Mouse (Mus musculus): ENCODE measurements around the gene Fbp2. TPM values are rescaled to one million over a fixed set of nuclear protein-coding genes. Genes with fewer than 3 reads are reported as not detected.

The Fbp2 gene
- polyA plus RNA-seq, 1 experiment, result 0.20 TPM

- TF ChIP-seq MYOG (IDR thresholded peaks at IDR 0.05; ENCODE audit: control insufficient read depth in 1 of 3, insufficient read depth in 1 of 3, insufficient read length in 2 of 3, low read depth in 2 of 3), result no peak
- TF ChIP-seq REST (IDR thresholded peaks at IDR 0.05; ENCODE audit: insufficient read depth, insufficient read length), result no peak
- TF ChIP-seq USF1 (IDR thresholded peaks at IDR 0.05; ENCODE audit: low read depth), result no peak
- TF ChIP-seq POLR2AphosphoS2 (IDR thresholded peaks at IDR 0.05; ENCODE audit: insufficient read length, low read depth), result no peak
- no peak for TF ChIP-seq TCF12 (IDR thresholded peaks at IDR 0.05; ENCODE audit: insufficient read depth, poor library complexity, severe bottlenecking)
- TF ChIP-seq MAX (IDR thresholded peaks at IDR 0.05; ENCODE audit: low read depth), result no peak
- TF ChIP-seq TCF3 (IDR thresholded peaks at IDR 0.05; ENCODE audit: insufficient read length, low read depth), result no peak
- no peak for TF ChIP-seq SRF (IDR thresholded peaks at IDR 0.05; ENCODE audit: control insufficient read depth, insufficient read length, low read depth)
- TF ChIP-seq POLR2A (IDR thresholded peaks at IDR 0.05; ENCODE audit: insufficient read length, low read depth), result no peak
- no peak for TF ChIP-seq E2F4 (IDR thresholded peaks at IDR 0.05; ENCODE audit: insufficient read depth)
- TF ChIP-seq MYOD1 (IDR thresholded peaks at IDR 0.05; ENCODE audit: control insufficient read depth in 1 of 3, insufficient read length in 2 of 3, low read depth in 2 of 3), result no peak
- no peak for TF ChIP-seq CEBPB (IDR thresholded peaks at IDR 0.05; ENCODE audit: insufficient read depth, poor library complexity, severe bottlenecking)
- H3K4me3 ChIP-seq, result no peak overlapping the region
- H3K27me3 ChIP-seq (ENCODE audit: control insufficient read depth, insufficient read depth, insufficient read length), result peaks cover 22% of the 10 kb centered on the region
- H3ac ChIP-seq (ENCODE audit: control insufficient read depth, insufficient read length), result no peak overlapping the region
- H3K36me3 ChIP-seq (ENCODE audit: control insufficient read depth, insufficient read depth), result no peaks in the 10 kb centered on the region
- H3K4me2 ChIP-seq (ENCODE audit: low read depth), result no peak overlapping the region
- H3K79me2 ChIP-seq (ENCODE audit: control insufficient read depth, insufficient read depth), result no peaks in the 10 kb centered on the region
Observed at GRCm38 (mm10) chr13:62879411-62879810, 21.2 kb upstream of the Fbp2 start.

GRCm38 (mm10) chr13:62877247-62877646 lies 19.0 kb upstream of the Fbp2 start:
- H3K79me2 ChIP-seq (ENCODE audit: control insufficient read depth, insufficient read depth), result no peaks in the 10 kb centered on the region
- H3ac ChIP-seq (ENCODE audit: control insufficient read depth, insufficient read length), result no peak overlapping the region
- no peak overlapping the region for H3K4me2 ChIP-seq (ENCODE audit: low read depth)
- peaks cover 28% of the 10 kb centered on the region for H3K27me3 ChIP-seq (ENCODE audit: control insufficient read depth, insufficient read depth, insufficient read length)
- no peak for TF ChIP-seq REST (IDR thresholded peaks at IDR 0.05; ENCODE audit: insufficient read depth, insufficient read length)
- TF ChIP-seq TCF12 (IDR thresholded peaks at IDR 0.05; ENCODE audit: insufficient read depth, poor library complexity, severe bottlenecking), result no peak
- TF ChIP-seq SRF (IDR thresholded peaks at IDR 0.05; ENCODE audit: control insufficient read depth, insufficient read length, low read depth), result no peak
- no peak for TF ChIP-seq POLR2AphosphoS2 (IDR thresholded peaks at IDR 0.05; ENCODE audit: insufficient read length, low read depth)
- no peak for TF ChIP-seq POLR2A (IDR thresholded peaks at IDR 0.05; ENCODE audit: insufficient read length, low read depth)
- no peak for TF ChIP-seq MYOG (IDR thresholded peaks at IDR 0.05; ENCODE audit: control insufficient read depth in 1 of 3, insufficient read depth in 1 of 3, insufficient read length in 2 of 3, low read depth in 2 of 3)
- TF ChIP-seq TCF3 (IDR thresholded peaks at IDR 0.05; ENCODE audit: insufficient read length, low read depth), result no peak
- no peak for TF ChIP-seq E2F4 (IDR thresholded peaks at IDR 0.05; ENCODE audit: insufficient read depth)
- TF ChIP-seq MYOD1 (IDR thresholded peaks at IDR 0.05; ENCODE audit: control insufficient read depth in 1 of 3, insufficient read length in 2 of 3, low read depth in 2 of 3), result no peak
- TF ChIP-seq CEBPB (IDR thresholded peaks at IDR 0.05; ENCODE audit: insufficient read depth, poor library complexity, severe bottlenecking), result no peak
- H3K4me3 ChIP-seq, result no peak overlapping the region
- no peaks in the 10 kb centered on the region for H3K36me3 ChIP-seq (ENCODE audit: control insufficient read depth, insufficient read depth)

GRCm38 (mm10) chr13:62876111-62876510 lies 17.9 kb upstream of the Fbp2 start:
- TF ChIP-seq TCF12 (IDR thresholded peaks at IDR 0.05; ENCODE audit: insufficient read depth, poor library complexity, severe bottlenecking), result no peak
- no peak for TF ChIP-seq TCF3 (IDR thresholded peaks at IDR 0.05; ENCODE audit: insufficient read length, low read depth)
- TF ChIP-seq USF1 (IDR thresholded peaks at IDR 0.05; ENCODE audit: low read depth), result no peak
- no peak for TF ChIP-seq CEBPB (IDR thresholded peaks at IDR 0.05; ENCODE audit: insufficient read depth, poor library complexity, severe bottlenecking)
- no peak for TF ChIP-seq POLR2A (IDR thresholded peaks at IDR 0.05; ENCODE audit: insufficient read length, low read depth)
- TF ChIP-seq MAX (IDR thresholded peaks at IDR 0.05; ENCODE audit: low read depth), result no peak
- Histone ChIP-seq H3ac (ENCODE audit: control insufficient read depth, insufficient read length) (no peak overlapping the region), H3K36me3 (ENCODE audit: control insufficient read depth, insufficient read depth) (no peaks in the 10 kb centered on the region), H3K4me3 (no peak overlapping the region), H3K27me3 (ENCODE audit: control insufficient read depth, insufficient read depth, insufficient read length) (peaks cover 28% of the 10 kb centered on the region), H3K4me2 (ENCODE audit: low read depth) (no peak overlapping the region), H3K79me2 (ENCODE audit: control insufficient read depth, insufficient read depth) (no peaks in the 10 kb centered on the region)

GRCm38 (mm10) chr13:62872252-62872651 lies 14.0 kb upstream of the Fbp2 start:
- Histone ChIP-seq H3K27me3 (ENCODE audit: control insufficient read depth, insufficient read depth, insufficient read length) (peaks cover 28% of the 10 kb centered on the region), H3K4me3 (no peak overlapping the region), H3ac (ENCODE audit: control insufficient read depth, insufficient read length) (no peak overlapping the region), H3K36me3 (ENCODE audit: control insufficient read depth, insufficient read depth) (no peaks in the 10 kb centered on the region), H3K79me2 (ENCODE audit: control insufficient read depth, insufficient read depth) (no peaks in the 10 kb centered on the region), H3K4me2 (ENCODE audit: low read depth) (no peak overlapping the region)
- TF ChIP-seq USF1 (IDR thresholded peaks at IDR 0.05; ENCODE audit: low read depth) (no peak), SRF (IDR thresholded peaks at IDR 0.05; ENCODE audit: control insufficient read depth, insufficient read length, low read depth) (no peak), TCF12 (IDR thresholded peaks at IDR 0.05; ENCODE audit: insufficient read depth, poor library complexity, severe bottlenecking) (no peak), REST (IDR thresholded peaks at IDR 0.05; ENCODE audit: insufficient read depth, insufficient read length) (no peak), MAX (IDR thresholded peaks at IDR 0.05; ENCODE audit: low read depth) (no peak), MYOG (IDR thresholded peaks at IDR 0.05; ENCODE audit: control insufficient read depth in 1 of 3, insufficient read depth in 1 of 3, insufficient read length in 2 of 3, low read depth in 2 of 3) (no peak), E2F4 (IDR thresholded peaks at IDR 0.05; ENCODE audit: insufficient read depth) (no peak), POLR2A (IDR thresholded peaks at IDR 0.05; ENCODE audit: insufficient read length, low read depth) (no peak), MYOD1 (IDR thresholded peaks at IDR 0.05; ENCODE audit: control insufficient read depth in 1 of 3, insufficient read length in 2 of 3, low read depth in 2 of 3) (no peak), TCF3 (IDR thresholded peaks at IDR 0.05; ENCODE audit: insufficient read length, low read depth) (no peak), CEBPB (IDR thresholded peaks at IDR 0.05; ENCODE audit: insufficient read depth, poor library complexity, severe bottlenecking) (no peak), POLR2AphosphoS2 (IDR thresholded peaks at IDR 0.05; ENCODE audit: insufficient read length, low read depth) (no peak)

- peaks cover 18% of the 10 kb centered on the region for H3K27me3 ChIP-seq (ENCODE audit: control insufficient read depth, insufficient read depth, insufficient read length)
- TF ChIP-seq E2F4 (IDR thresholded peaks at IDR 0.05; ENCODE audit: insufficient read depth) (no peak), CEBPB (IDR thresholded peaks at IDR 0.05; ENCODE audit: insufficient read depth, poor library complexity, severe bottlenecking) (no peak), TCF12 (IDR thresholded peaks at IDR 0.05; ENCODE audit: insufficient read depth, poor library complexity, severe bottlenecking) (no peak), USF1 (IDR thresholded peaks at IDR 0.05; ENCODE audit: low read depth) (no peak), REST (IDR thresholded peaks at IDR 0.05; ENCODE audit: insufficient read depth, insufficient read length) (no peak), MYOD1 (IDR thresholded peaks at IDR 0.05; ENCODE audit: control insufficient read depth in 1 of 3, insufficient read length in 2 of 3, low read depth in 2 of 3) (no peak), POLR2AphosphoS2 (IDR thresholded peaks at IDR 0.05; ENCODE audit: insufficient read length, low read depth) (no peak), POLR2A (IDR thresholded peaks at IDR 0.05; ENCODE audit: insufficient read length, low read depth) (no peak), SRF (IDR thresholded peaks at IDR 0.05; ENCODE audit: control insufficient read depth, insufficient read length, low read depth) (no peak), MYOG (IDR thresholded peaks at IDR 0.05; ENCODE audit: control insufficient read depth in 1 of 3, insufficient read depth in 1 of 3, insufficient read length in 2 of 3, low read depth in 2 of 3) (no peak), MAX (IDR thresholded peaks at IDR 0.05; ENCODE audit: low read depth) (no peak), TCF3 (IDR thresholded peaks at IDR 0.05; ENCODE audit: insufficient read length, low read depth) (no peak)
- H3K79me2 ChIP-seq (ENCODE audit: control insufficient read depth, insufficient read depth), result no peaks in the 10 kb centered on the region
- no peak overlapping the region for H3K4me2 ChIP-seq (ENCODE audit: low read depth)
- H3K36me3 ChIP-seq (ENCODE audit: control insufficient read depth, insufficient read depth), result no peaks in the 10 kb centered on the region
- H3K4me3 ChIP-seq, result no peak overlapping the region
- H3ac ChIP-seq (ENCODE audit: control insufficient read depth, insufficient read length), result no peak overlapping the region
Observed at GRCm38 (mm10) chr13:62870605-62871004, 12.4 kb upstream of the Fbp2 start.

Measured in myocyte (in vitro differentiated cells).